19 mouse cellular contexts compared by ENCODE assay signal in the genomic region with DNA sequence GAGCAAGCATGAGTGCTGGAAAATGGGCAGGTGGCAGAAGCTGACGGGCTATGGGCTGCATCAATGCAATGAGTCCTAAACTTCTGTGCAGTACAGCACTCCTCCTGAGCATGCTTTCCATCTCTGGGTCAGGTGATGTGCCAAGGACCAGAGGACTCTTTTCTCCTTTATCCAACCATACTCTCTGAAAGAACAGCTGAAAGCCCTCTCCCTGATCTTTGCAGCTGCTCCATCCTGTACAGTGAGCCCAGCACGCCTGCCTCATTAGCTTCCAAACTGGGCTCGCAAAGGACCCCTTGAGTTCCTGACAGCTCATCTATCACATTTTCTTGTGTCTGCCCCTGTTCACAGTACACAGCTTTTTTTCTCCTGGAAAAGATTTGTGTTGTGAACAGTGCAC. TPM values are rescaled to one million over a fixed set of nuclear protein-coding genes. Genes with fewer than 3 reads are reported as not detected.
DNase-seq lines count a peak whose midpoint lies in the region; ATAC-seq and TF ChIP-seq lines count a peak whose summit lies in the region.
"Had no signal": no experiment of that assay in that cellular context is flagged by ENCODE, and none has a peak within 500 bp of the region (broad histone marks: within the 10 kb centered on the region; RNA-seq: fewer than 3 reads in every experiment).

No protein-coding gene starts in this region.

- no peaks in the 10 kb centered on the region for H3K4me1 ChIP-seq in hindbrain, embryonic 11.5 days (replicated peaks; ENCODE audit: control insufficient read depth, insufficient read depth, low read length)
- 0 out of 2 replicates have a peak, but pooled peaks cover 3% of the 10 kb centered on the region for H3K4me1 ChIP-seq in hindbrain, embryonic 14.5 days (replicated peaks; ENCODE audit: control insufficient read depth, insufficient read depth, low read length)
- H3K4me1 ChIP-seq in stomach, embryonic 14.5 days (ENCODE audit: control insufficient read depth, insufficient read depth, low read length): peaks cover 14% of the 10 kb centered on the region; the same call in 1 of the 2 replicates
- peaks cover 3% of the 10 kb centered on the region; the same call in 1 of the 2 replicates for H3K4me1 ChIP-seq in stomach, postnatal 0 days (replicated peaks; ENCODE audit: control insufficient read depth, insufficient read depth)
- peaks cover 12% of the 10 kb centered on the region for H3K4me1 ChIP-seq in limb, embryonic 14.5 days (ENCODE audit: control insufficient read depth, insufficient read depth, low read length)
- H3K4me1 ChIP-seq: embryonic facial prominence, embryonic 13.5 days; forebrain, embryonic 13.5 days; heart, embryonic 15.5 days had no signal

- ATAC-seq in hindbrain, embryonic 11.5 days (ENCODE audit: low FRiP score): peak; percentile 45; the same call in 1 of the 2 replicates
- ATAC-seq in hindbrain, embryonic 14.5 days (ENCODE audit: low FRiP score): no peak
- peak; percentile 53; the same call in 1 of the 2 replicates for ATAC-seq in stomach, embryonic 14.5 days (ENCODE audit: insufficient number of reproducible peaks, insufficient read depth, low FRiP score, low read depth)
- no peak for ATAC-seq in stomach, postnatal 0 days (ENCODE audit: low FRiP score, low TSS enrichment)
- ATAC-seq in limb, embryonic 14.5 days (ENCODE audit: low FRiP score, low read depth): 0 out of 2 replicates have a peak, but pooled peaks have one; percentile 50
- ATAC-seq: forebrain, embryonic 13.5 days; forebrain, postnatal 0 days; intestine, embryonic 15.5 days; Patski had no signal

- no peak overlapping the region for H3K9ac ChIP-seq in hindbrain, embryonic 11.5 days (ENCODE audit: low read depth, low read length)
- no peak overlapping the region for H3K9ac ChIP-seq in hindbrain, embryonic 14.5 days
- H3K9ac ChIP-seq in stomach, embryonic 14.5 days (replicated peaks; ENCODE audit: low read depth, low read length): no peak overlapping the region
- H3K9ac ChIP-seq in stomach, postnatal 0 days (ENCODE audit: low read length): no peak overlapping the region
- no peak overlapping the region for H3K9ac ChIP-seq in limb, embryonic 14.5 days (ENCODE audit: low read depth, low read length, severe bottlenecking)
- H3K9ac ChIP-seq: embryonic facial prominence, embryonic 13.5 days; forebrain, embryonic 13.5 days; forebrain, postnatal 0 days; heart, embryonic 15.5 days; intestine, embryonic 15.5 days had no signal

- no peak for TF ChIP-seq EP300 in stomach, postnatal 0 days (optimal IDR thresholded peaks at IDR 0.05)

- 60% methylated on average over 3 of the region's 3 CpGs for WGBS in hindbrain, embryonic 11.5 days
- 39% methylated on average over 3 of the region's 3 CpGs for WGBS in hindbrain, embryonic 14.5 days
- 25% methylated on average over 3 of the region's 3 CpGs for WGBS in stomach, embryonic 14.5 days
- WGBS in stomach, postnatal 0 days: 66% methylated on average over 3 of the region's 3 CpGs
- WGBS in limb, embryonic 14.5 days: 39% methylated on average over 3 of the region's 3 CpGs

- no peak overlapping the region for H3K4me2 ChIP-seq in hindbrain, embryonic 11.5 days (replicated peaks; ENCODE audit: low read depth, low read length)
- H3K4me2 ChIP-seq in hindbrain, embryonic 14.5 days (replicated peaks): no peak overlapping the region
- H3K4me2 ChIP-seq in stomach, embryonic 14.5 days (replicated peaks; ENCODE audit: low read depth, low read length): no peak overlapping the region
- no peak overlapping the region for H3K4me2 ChIP-seq in stomach, postnatal 0 days (replicated peaks; ENCODE audit: low read depth)
- H3K4me2 ChIP-seq in limb, embryonic 14.5 days (replicated peaks; ENCODE audit: low read depth, low read length, severe bottlenecking): no peak overlapping the region
- H3K4me2 ChIP-seq: embryonic facial prominence, embryonic 13.5 days; forebrain, embryonic 13.5 days; heart, embryonic 11.5 days; heart, embryonic 15.5 days; intestine, embryonic 15.5 days had no signal

- H3K36me3 ChIP-seq in hindbrain, embryonic 11.5 days (ENCODE audit: control insufficient read depth, insufficient read depth, low read length): no peaks in the 10 kb centered on the region
- H3K36me3 ChIP-seq in hindbrain, embryonic 14.5 days (replicated peaks; ENCODE audit: control insufficient read depth, insufficient read depth): no peaks in the 10 kb centered on the region
- no peaks in the 10 kb centered on the region for H3K36me3 ChIP-seq in stomach, embryonic 14.5 days (ENCODE audit: control insufficient read depth, insufficient read depth, low read length)
- H3K36me3 ChIP-seq in stomach, postnatal 0 days (ENCODE audit: control insufficient read depth, insufficient read depth, low read length): no peaks in the 10 kb centered on the region
- no peaks in the 10 kb centered on the region for H3K36me3 ChIP-seq in limb, embryonic 14.5 days (ENCODE audit: control insufficient read depth, insufficient read depth, low read length)
- H3K36me3 ChIP-seq: embryonic facial prominence, embryonic 13.5 days; heart, embryonic 15.5 days; intestine, embryonic 15.5 days had no signal

- H3K4me3 ChIP-seq in hindbrain, embryonic 11.5 days (ENCODE audit: low read depth, low read length): no peak overlapping the region
- no peak overlapping the region for H3K4me3 ChIP-seq in hindbrain, embryonic 14.5 days (replicated peaks; ENCODE audit: low read length)
- H3K4me3 ChIP-seq in stomach, embryonic 14.5 days (ENCODE audit: low read depth, low read length): no peak overlapping the region
- no peak overlapping the region for H3K4me3 ChIP-seq in stomach, postnatal 0 days (ENCODE audit: low read depth, low read length)
- no peak overlapping the region for H3K4me3 ChIP-seq in limb, embryonic 14.5 days (replicated peaks; ENCODE audit: low read length)
- H3K4me3 ChIP-seq: embryonic facial prominence, embryonic 13.5 days; forebrain, embryonic 13.5 days; heart, adult 2 months; heart, embryonic 15.5 days; intestine, embryonic 15.5 days had no signal

- no peak for TF ChIP-seq CTCF in stomach, postnatal 0 days (IDR thresholded peaks at IDR 0.05; ENCODE audit: low read depth)

- no peak for TF ChIP-seq POLR2A in limb, embryonic 14.5 days (IDR thresholded peaks at IDR 0.05; ENCODE audit: borderline replicate concordance, extremely low read depth, insufficient read depth, insufficient read length)

- no peaks in the 10 kb centered on the region for H3K9me3 ChIP-seq in hindbrain, embryonic 11.5 days (ENCODE audit: control insufficient read depth, low read length)
- H3K9me3 ChIP-seq in hindbrain, embryonic 14.5 days (ENCODE audit: control insufficient read depth, low read length): no peaks in the 10 kb centered on the region
- H3K9me3 ChIP-seq in stomach, embryonic 14.5 days (ENCODE audit: control insufficient read depth, low read depth, low read length): no peaks in the 10 kb centered on the region
- no peaks in the 10 kb centered on the region for H3K9me3 ChIP-seq in stomach, postnatal 0 days (ENCODE audit: control insufficient read depth, low read length)
- no peaks in the 10 kb centered on the region for H3K9me3 ChIP-seq in limb, embryonic 14.5 days (ENCODE audit: control insufficient read depth, low read length)
- H3K9me3 ChIP-seq: embryonic facial prominence, embryonic 13.5 days; forebrain, embryonic 13.5 days; heart, embryonic 15.5 days; intestine, embryonic 15.5 days had no signal

- DNase-seq in hindbrain, embryonic 11.5 days (ENCODE audit: low spot score): no peak
- no peak for DNase-seq in hindbrain, embryonic 14.5 days (ENCODE audit: low spot score)
- DNase-seq in stomach, postnatal 0 days (ENCODE audit: low spot score): no peak
- DNase-seq in limb, embryonic 14.5 days (ENCODE audit: low spot score): no peak
- DNase-seq in spleen, adult 12 weeks (ENCODE audit: low spot score): no peak
- DNase-seq: adrenal gland, adult 2 months; adrenal gland, postnatal 25 days; cerebellum, adult 2 months; cerebellum, postnatal 10 days; forebrain, postnatal 0 days; gastrocnemius, postnatal 14 days; heart, adult 2 months had no signal

- no peaks in the 10 kb centered on the region for H3K27me3 ChIP-seq in hindbrain, embryonic 11.5 days (ENCODE audit: control insufficient read depth, insufficient read depth, low read length)
- no peaks in the 10 kb centered on the region for H3K27me3 ChIP-seq in hindbrain, embryonic 14.5 days (ENCODE audit: control insufficient read depth, insufficient read depth, low read length)
- H3K27me3 ChIP-seq in stomach, embryonic 14.5 days (ENCODE audit: control insufficient read depth, insufficient read depth, low read length): no peaks in the 10 kb centered on the region
- H3K27me3 ChIP-seq in stomach, postnatal 0 days (ENCODE audit: control insufficient read depth, insufficient read depth, low read length): no peaks in the 10 kb centered on the region
- no peaks in the 10 kb centered on the region for H3K27me3 ChIP-seq in limb, embryonic 14.5 days (ENCODE audit: control insufficient read depth, insufficient read depth, low read length)
- H3K27me3 ChIP-seq: embryonic facial prominence, embryonic 13.5 days; forebrain, embryonic 13.5 days; heart, embryonic 15.5 days; intestine, embryonic 15.5 days had no signal

- H3K27ac ChIP-seq in hindbrain, embryonic 11.5 days (ENCODE audit: low read depth, low read length): no peak overlapping the region
- no peak overlapping the region; the same call in 1 of the 2 replicates for H3K27ac ChIP-seq in hindbrain, embryonic 14.5 days
- H3K27ac ChIP-seq in stomach, embryonic 14.5 days (ENCODE audit: low read length): no peak overlapping the region
- no peak overlapping the region for H3K27ac ChIP-seq in stomach, postnatal 0 days (replicated peaks)
- H3K27ac ChIP-seq in limb, embryonic 14.5 days (replicated peaks; ENCODE audit: low read depth, low read length): no peak overlapping the region
- H3K27ac ChIP-seq: embryonic facial prominence, embryonic 13.5 days; forebrain, embryonic 13.5 days; heart, adult 2 months; heart, embryonic 15.5 days; intestine, embryonic 15.5 days had no signal

RNA-seq across cellular contexts. Expression of gene Irs2, which starts 52.3 kb away (rescaled TPM):
- 5.6 and 6.1 TPM in 2 replicates for polyA plus RNA-seq in hindbrain, embryonic 11.5 days (2014; fragmentation: Nextera tagmentation; extraction: Ambion mirVana)
- 5.4 and 5.8 TPM in 2 replicates for polyA plus RNA-seq in hindbrain, embryonic 14.5 days (2014; fragmentation: Nextera tagmentation; extraction: Ambion mirVana)
- 4.6 and 5.0 TPM in 2 replicates for polyA plus RNA-seq in stomach, embryonic 14.5 days (2014; fragmentation: Nextera tagmentation; extraction: Ambion mirVana)
- polyA plus RNA-seq in stomach, postnatal 0 days (2015; fragmentation: Nextera tagmentation; extraction: Ambion mirVana): 3.3 and 3.9 TPM in 2 replicates
- 14.4 and 21.3 TPM in 2 replicates for polyA plus RNA-seq in limb, embryonic 14.5 days (2012; rRNA removed)
- polyA plus RNA-seq in limb, embryonic 14.5 days (2014; fragmentation: Nextera tagmentation; extraction: Ambion mirVana): 9.7 and 11.8 TPM in 2 replicates

Comparison
In these comparisons a context has a peak if more than half of its experiments do, and no peak if none do; other contexts are left out.
1. ATAC-seq: peak in hindbrain, embryonic 11.5 days (single experiment), stomach, embryonic 14.5 days (single experiment) and limb, embryonic 14.5 days (single experiment); none in hindbrain, embryonic 14.5 days (single experiment) and stomach, postnatal 0 days (single experiment).